Mouse (Mus musculus): ENCODE measurements around the gene Nfia. TPM values are rescaled to one million over a fixed set of nuclear protein-coding genes. Genes with fewer than 3 reads are reported as not detected.
A peak's percentile ranks its signal among the peaks of the same experiment; 100 is the strongest.

The Nfia gene
- polyA plus RNA-seq, 1 experiment from 2014 or later = 54.3 TPM

GRCm38 (mm10) chr4:97806924-97807323, 34.4 kb downstream of the Nfia start:
- Histone ChIP-seq H3K9ac (ENCODE audit: low read length) (no peak overlapping the region), H3K4me1 (ENCODE audit: control insufficient read depth in 2 of 2, insufficient read depth in 2 of 2, low read length in 2 of 2) (peaks cover 4 to 26% of the 10 kb centered on the region in 2 experiments), H3K36me3 (ENCODE audit: control insufficient read depth, insufficient read depth, low read length) (peaks cover 12% of the 10 kb centered on the region), H3K27ac (replicated peaks in 1 of 2; ENCODE audit: control insufficient read depth in 1 of 2, insufficient read depth in 1 of 2, low read depth in 2 of 2, low read length in 2 of 2) (no peak overlapping the region), H3K27me3 (ENCODE audit: control insufficient read depth, insufficient read depth, low read length) (no peaks in the 10 kb centered on the region), H3K9me3 (ENCODE audit: control insufficient read depth, low read length) (no peaks in the 10 kb centered on the region), H3K4me2 (ENCODE audit: low read length) (no peak overlapping the region), H3K4me3 (ENCODE audit: control insufficient read depth in 1 of 2, insufficient read depth in 1 of 2, low read depth in 1 of 2, low read length in 2 of 2) (no peak overlapping the region)
- 89% methylated on average over 2 of the region's 2 CpGs for WGBS
- no peak for ATAC-seq (ENCODE audit: insufficient number of reproducible peaks, insufficient read depth, low FRiP score, low read depth)

GRCm38 (mm10) chr4:97808885-97809284, 36.4 kb downstream of the Nfia start:
- Histone ChIP-seq H3K27me3 (ENCODE audit: control insufficient read depth, insufficient read depth, low read length) (no peaks in the 10 kb centered on the region), H3K36me3 (ENCODE audit: control insufficient read depth, insufficient read depth, low read length) (peaks cover 6% of the 10 kb centered on the region), H3K9ac (ENCODE audit: low read length) (no peak overlapping the region), H3K4me1 (ENCODE audit: control insufficient read depth in 2 of 2, insufficient read depth in 2 of 2, low read length in 2 of 2) (peaks cover 4 to 38% of the 10 kb centered on the region in 2 experiments), H3K27ac (replicated peaks in 1 of 2; ENCODE audit: control insufficient read depth in 1 of 2, insufficient read depth in 1 of 2, low read depth in 2 of 2, low read length in 2 of 2) (no peak overlapping the region), H3K9me3 (ENCODE audit: control insufficient read depth, low read length) (no peaks in the 10 kb centered on the region), H3K4me2 (ENCODE audit: low read length) (no peak overlapping the region), H3K4me3 (ENCODE audit: control insufficient read depth in 1 of 2, insufficient read depth in 1 of 2, low read depth in 1 of 2, low read length in 2 of 2) (no peak overlapping the region)
- ATAC-seq (ENCODE audit: insufficient number of reproducible peaks, insufficient read depth, low FRiP score, low read depth) = no peak
- WGBS = 62% methylated on average over 3 of the region's 3 CpGs

- H3K4me1 ChIP-seq (ENCODE audit: control insufficient read depth in 2 of 2, insufficient read depth in 2 of 2, low read length in 2 of 2) = peaks cover 6 to 45% of the 10 kb centered on the region in 2 experiments
- H3K9ac ChIP-seq (ENCODE audit: low read length) = no peak overlapping the region
- peaks cover 6% of the 10 kb centered on the region for H3K36me3 ChIP-seq (ENCODE audit: control insufficient read depth, insufficient read depth, low read length)
- H3K27me3 ChIP-seq (ENCODE audit: control insufficient read depth, insufficient read depth, low read length) = no peaks in the 10 kb centered on the region
- H3K4me2 ChIP-seq (ENCODE audit: low read length) = no peak overlapping the region
- no peaks in the 10 kb centered on the region for H3K9me3 ChIP-seq (ENCODE audit: control insufficient read depth, low read length)
- H3K27ac ChIP-seq (replicated peaks in 1 of 2; ENCODE audit: control insufficient read depth in 1 of 2, insufficient read depth in 1 of 2, low read depth in 2 of 2, low read length in 2 of 2) = 0 out of 4 replicates have a peak overlapping the region, but pooled peaks have one; percentile 20 to 27
- WGBS = 84% methylated on average over 4 of the region's 4 CpGs
- no peak overlapping the region for H3K4me3 ChIP-seq (ENCODE audit: control insufficient read depth in 1 of 2, insufficient read depth in 1 of 2, low read depth in 1 of 2, low read length in 2 of 2)
- no peak for ATAC-seq (ENCODE audit: insufficient number of reproducible peaks, insufficient read depth, low FRiP score, low read depth)
These were observed 37.2 kb downstream of the Nfia start for GRCm38 (mm10) chr4:97809582-97810295.

- Histone ChIP-seq H3K4me3 (ENCODE audit: control insufficient read depth in 1 of 2, insufficient read depth in 1 of 2, low read depth in 1 of 2, low read length in 2 of 2) (no peak overlapping the region), H3K9me3 (ENCODE audit: control insufficient read depth, low read length) (no peaks in the 10 kb centered on the region), H3K9ac (ENCODE audit: low read length) (no peak overlapping the region), H3K27me3 (ENCODE audit: control insufficient read depth, insufficient read depth, low read length) (no peaks in the 10 kb centered on the region), H3K4me2 (ENCODE audit: low read length) (no peak overlapping the region), H3K4me1 (ENCODE audit: control insufficient read depth in 2 of 2, insufficient read depth in 2 of 2, low read length in 2 of 2) (peaks cover 6 to 48% of the 10 kb centered on the region in 2 experiments), H3K36me3 (ENCODE audit: control insufficient read depth, insufficient read depth, low read length) (peaks cover 6% of the 10 kb centered on the region), H3K27ac (replicated peaks in 1 of 2; ENCODE audit: control insufficient read depth in 1 of 2, insufficient read depth in 1 of 2, low read depth in 2 of 2, low read length in 2 of 2) (0 out of 4 replicates have a peak overlapping the region, but pooled peaks of 1 of the 2 experiments have one; percentile 20)
- WGBS = 59% methylated on average over 7 of the region's 7 CpGs
- no peak for ATAC-seq (ENCODE audit: insufficient number of reproducible peaks, insufficient read depth, low FRiP score, low read depth)
These were observed 37.9 kb downstream of the Nfia start for GRCm38 (mm10) chr4:97810348-97810939.

- no peak overlapping the region for H3K4me3 ChIP-seq (ENCODE audit: control insufficient read depth in 1 of 2, insufficient read depth in 1 of 2, low read depth in 1 of 2, low read length in 2 of 2)
- H3K4me1 ChIP-seq (ENCODE audit: control insufficient read depth in 2 of 2, insufficient read depth in 2 of 2, low read length in 2 of 2) = peaks cover 11 to 53% of the 10 kb centered on the region in 2 experiments
- ATAC-seq (ENCODE audit: insufficient number of reproducible peaks, insufficient read depth, low FRiP score, low read depth) = no peak
- no peaks in the 10 kb centered on the region for H3K27me3 ChIP-seq (ENCODE audit: control insufficient read depth, insufficient read depth, low read length)
- H3K27ac ChIP-seq (replicated peaks in 1 of 2; ENCODE audit: control insufficient read depth in 1 of 2, insufficient read depth in 1 of 2, low read depth in 2 of 2, low read length in 2 of 2) = no peak overlapping the region
- H3K4me2 ChIP-seq (ENCODE audit: low read length) = no peak overlapping the region
- H3K36me3 ChIP-seq (ENCODE audit: control insufficient read depth, insufficient read depth, low read length) = peaks cover 6% of the 10 kb centered on the region; the same call in 1 of the 2 replicates
- H3K9ac ChIP-seq (ENCODE audit: low read length) = no peak overlapping the region
- H3K9me3 ChIP-seq (ENCODE audit: control insufficient read depth, low read length) = no peaks in the 10 kb centered on the region
- 75% methylated on average over 5 of the region's 5 CpGs for WGBS
These were observed 40.5 kb downstream of the Nfia start for GRCm38 (mm10) chr4:97813035-97813434.

DNA sequence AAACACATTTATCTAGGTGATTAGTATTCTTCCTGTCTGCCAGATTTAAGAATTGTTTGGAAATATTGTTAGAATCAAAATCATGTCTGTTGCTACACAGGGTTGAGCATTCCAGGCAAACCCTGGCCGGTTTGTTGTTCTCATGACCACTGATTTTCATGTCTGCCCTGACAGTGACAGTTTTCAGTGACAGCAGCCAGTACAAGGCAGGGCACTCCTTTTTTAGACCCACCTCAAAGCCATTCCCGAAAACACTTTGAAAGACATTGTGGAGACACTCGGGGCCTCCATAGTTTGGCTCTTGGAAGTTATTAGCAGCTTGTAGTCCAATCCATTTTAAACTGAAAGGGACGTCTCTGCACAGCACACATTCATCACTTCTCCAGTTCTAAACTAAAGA, 41.5 kb downstream of the Nfia start:
- Histone ChIP-seq H3K4me3 (ENCODE audit: control insufficient read depth in 1 of 2, insufficient read depth in 1 of 2, low read depth in 1 of 2, low read length in 2 of 2) (no peak overlapping the region), H3K9me3 (ENCODE audit: control insufficient read depth, low read length) (no peaks in the 10 kb centered on the region), H3K4me1 (ENCODE audit: control insufficient read depth in 2 of 2, insufficient read depth in 2 of 2, low read length in 2 of 2) (peaks cover 13 to 61% of the 10 kb centered on the region in 2 experiments), H3K4me2 (ENCODE audit: low read length) (peak overlapping the region; percentile 19), H3K27ac (replicated peaks in 1 of 2; ENCODE audit: control insufficient read depth in 1 of 2, insufficient read depth in 1 of 2, low read depth in 2 of 2, low read length in 2 of 2) (peak overlapping the region; percentile 12 to 67; a peak in 3 of 4 replicates), H3K36me3 (ENCODE audit: control insufficient read depth, insufficient read depth, low read length) (peaks cover 6% of the 10 kb centered on the region; the same call in 1 of the 2 replicates), H3K9ac (ENCODE audit: low read length) (no peak overlapping the region; the same call in 1 of the 2 replicates), H3K27me3 (ENCODE audit: control insufficient read depth, insufficient read depth, low read length) (no peaks in the 10 kb centered on the region)
- WGBS = 22% methylated on average over 4 of the region's 4 CpGs
- ATAC-seq (ENCODE audit: insufficient number of reproducible peaks, insufficient read depth, low FRiP score, low read depth) = no peak

GRCm38 (mm10) chr4:97814515-97814914, 42.0 kb downstream of the Nfia start:
- peaks cover 15 to 61% of the 10 kb centered on the region in 2 experiments for H3K4me1 ChIP-seq (ENCODE audit: control insufficient read depth in 2 of 2, insufficient read depth in 2 of 2, low read length in 2 of 2)
- H3K9me3 ChIP-seq (ENCODE audit: control insufficient read depth, low read length) = no peaks in the 10 kb centered on the region
- no peak overlapping the region for H3K4me3 ChIP-seq (ENCODE audit: control insufficient read depth in 1 of 2, insufficient read depth in 1 of 2, low read depth in 1 of 2, low read length in 2 of 2)
- peak overlapping the region; percentile 19 for H3K4me2 ChIP-seq (ENCODE audit: low read length)
- H3K27ac ChIP-seq (replicated peaks in 1 of 2; ENCODE audit: control insufficient read depth in 1 of 2, insufficient read depth in 1 of 2, low read depth in 2 of 2, low read length in 2 of 2) = peak overlapping the region in 1 of 2 experiments; percentile 67; a peak in 2 of 4 replicates
- no peaks in the 10 kb centered on the region for H3K27me3 ChIP-seq (ENCODE audit: control insufficient read depth, insufficient read depth, low read length)
- WGBS = 73% methylated on average over 7 of the region's 7 CpGs
- no peak overlapping the region; the same call in 1 of the 2 replicates for H3K9ac ChIP-seq (ENCODE audit: low read length)
- H3K36me3 ChIP-seq (ENCODE audit: control insufficient read depth, insufficient read depth, low read length) = peaks cover 6% of the 10 kb centered on the region; the same call in 1 of the 2 replicates
- ATAC-seq (ENCODE audit: insufficient number of reproducible peaks, insufficient read depth, low FRiP score, low read depth) = no peak

Data from heart, embryonic 14.5 days (tissue).